Mouse (Mus musculus): ENCODE measurements around the gene Slc5a6.
"Not testable (repeated sequence)": the region's sequence is repeated elsewhere in the genome, so short reads cannot be mapped to it uniquely, and the experiment has no call there.

The Slc5a6 gene

GRCm38 (mm10) chr5:31069810-31070209, 21.1 kb upstream of the Slc5a6 start:
- DNase-seq (ENCODE audit: low spot score in 2 of 2) = no peak

- no peak for DNase-seq (ENCODE audit: low spot score in 2 of 2)
These were observed 6.8 kb upstream of the Slc5a6 start for GRCm38 (mm10) chr5:31055216-31056140.

GRCm38 (mm10) chr5:31054261-31055215, 5.8 kb upstream of the Slc5a6 start, which contains the start of gene Cad:
Gene Cad (plus strand): TSS chr5:31054780.
- peak; percentile 86 to 91 for DNase-seq (ENCODE audit: low spot score in 2 of 2)

- not testable (repeated sequence) for DNase-seq (ENCODE audit: low spot score in 2 of 2)
These were observed 5.0 kb upstream of the Slc5a6 start for GRCm38 (mm10) chr5:31053728-31054127.

GRCm38 (mm10) chr5:31050427-31050826, 1.7 kb upstream of the Slc5a6 start:
- no peak for DNase-seq (ENCODE audit: low spot score in 2 of 2)

- peak; percentile 96 to 98 for DNase-seq (ENCODE audit: low spot score in 2 of 2)
These were observed 619 bp downstream of the Slc5a6 start, which contains the start of gene Atraid for GRCm38 (mm10) chr5:31047848-31048762. Gene Atraid (plus strand): TSS chr5:31048312.

- no peak for DNase-seq (ENCODE audit: low spot score in 2 of 2)
These were observed 1.6 kb downstream of the Slc5a6 start for GRCm38 (mm10) chr5:31047074-31047473.

- DNase-seq (ENCODE audit: low spot score in 2 of 2) = no peak
These were observed 2.3 kb downstream of the Slc5a6 start for GRCm38 (mm10) chr5:31046416-31046815.

GRCm38 (mm10) chr5:31038171-31038845, 10.4 kb downstream of the Slc5a6 start:
- DNase-seq (ENCODE audit: low spot score in 2 of 2) = no peak

GRCm38 (mm10) chr5:31036556-31036955, 12.2 kb downstream of the Slc5a6 start:
- not testable (repeated sequence) for DNase-seq (ENCODE audit: low spot score in 2 of 2)

- no peak for DNase-seq (ENCODE audit: low spot score in 2 of 2)
These were observed 14.1 kb downstream of the Slc5a6 start for GRCm38 (mm10) chr5:31034669-31035068.

- DNase-seq (ENCODE audit: low spot score in 2 of 2) = no peak
These were observed 17.2 kb downstream of the Slc5a6 start for GRCm38 (mm10) chr5:31031508-31031907.

- DNase-seq (ENCODE audit: low spot score in 2 of 2) = no peak
These were observed 17.8 kb downstream of the Slc5a6 start for GRCm38 (mm10) chr5:31030926-31031325.

GRCm38 (mm10) chr5:31024641-31025040, 24.1 kb downstream of the Slc5a6 start:
- no peak for DNase-seq (ENCODE audit: low spot score in 2 of 2)

GRCm38 (mm10) chr5:31023254-31023653, 25.5 kb downstream of the Slc5a6 start:
- no peak for DNase-seq (ENCODE audit: low spot score in 2 of 2)

- no peak for DNase-seq (ENCODE audit: low spot score in 2 of 2)
These were observed 26.0 kb downstream of the Slc5a6 start for GRCm38 (mm10) chr5:31022690-31023089.

- not testable (repeated sequence) for DNase-seq (ENCODE audit: low spot score in 2 of 2)
These were observed 26.9 kb downstream of the Slc5a6 start for GRCm38 (mm10) chr5:31021790-31022189.

- DNase-seq (ENCODE audit: low spot score in 2 of 2) = no peak
These were observed 32.8 kb downstream of the Slc5a6 start for GRCm38 (mm10) chr5:31015913-31016312.

GRCm38 (mm10) chr5:31012737-31013136, 36.0 kb downstream of the Slc5a6 start:
- no peak for DNase-seq (ENCODE audit: low spot score in 2 of 2)

- peak; percentile 80 to 90 for DNase-seq (ENCODE audit: low spot score in 2 of 2)
These were observed 44.5 kb downstream of the Slc5a6 start for GRCm38 (mm10) chr5:31004184-31004583.
